Mouse (Mus musculus): ENCODE data around the gene Acyp1. TPM values are rescaled to one million over a fixed set of nuclear protein-coding genes. Genes with fewer than 3 reads are reported as not detected.

Acyp1 gene
- total RNA-seq (2018; cell fraction: chromatin; rRNA removed): 10 to 100 TPM in 1 of 26 experiments, 1 to 10 TPM in 14, not detected in 11; 1.5 to 10.6 (median 4.8) TPM
- total RNA-seq (2018; cell fraction: cytosol; rRNA removed): 10 to 100 TPM in 19 of 26 experiments, 1 to 10 TPM in 7; 7.7 to 20.3 (median 12.9) TPM
- 1 to 10 TPM in 24 of 26 experiments, not detected in 2; 1.2 to 9.1 (median 3.0) TPM for total RNA-seq (2018; cell fraction: nucleus; rRNA removed)
- 16.2 to 19.5 TPM (median 17.8 TPM) in 3 replicates for polyA plus RNA-seq (2018)

GRCm38 (mm10) chr12:85287809-85288485, at the start of gene Acyp1:
Gene Acyp1 (minus strand): TSS chr12:85288438.
- 11% methylated on average over 17 of the region's 21 CpGs for WGBS (ENCODE audit: missing documents)
- no peaks in the 10 kb centered on the region for H3K79me2 ChIP-seq (ENCODE audit: inconsistent target)
- H3K4me3 ChIP-seq (ENCODE audit: inconsistent target): peak within 1 kb of the TSS; percentile 54
- no peaks in the 10 kb centered on the region for H3K36me3 ChIP-seq (ENCODE audit: inconsistent target)
- H3K27ac ChIP-seq: no peak within 1 kb of the TSS

- peaks cover 37% of the 10 kb centered on the region for H3K36me3 ChIP-seq (ENCODE audit: inconsistent target)
- H3K79me2 ChIP-seq (ENCODE audit: inconsistent target): peaks cover 45% of the 10 kb centered on the region
- H3K4me3 ChIP-seq (ENCODE audit: inconsistent target): peak overlapping the region; percentile 57
- peak overlapping the region; percentile 40 for H3K27ac ChIP-seq
- 85% methylated on average over 6 of the region's 6 CpGs for WGBS (ENCODE audit: missing documents)
These were observed 49.5 kb upstream of the Acyp1 start for GRCm38 (mm10) chr12:85337567-85338311.

GRCm38 (mm10) chr12:85330153-85330552, 41.9 kb upstream of the Acyp1 start:
- no peak overlapping the region for H3K4me3 ChIP-seq (ENCODE audit: inconsistent target)
- WGBS (ENCODE audit: missing documents): 59% methylated on average over 7 of the region's 7 CpGs
- H3K27ac ChIP-seq: no peak overlapping the region
- H3K36me3 ChIP-seq (ENCODE audit: inconsistent target): peaks cover 81% of the 10 kb centered on the region
- H3K79me2 ChIP-seq (ENCODE audit: inconsistent target): peaks cover 2% of the 10 kb centered on the region; the same call in 1 of the 2 replicates

GRCm38 (mm10) chr12:85308651-85309050, 20.4 kb upstream of the Acyp1 start:
- Histone ChIP-seq H3K79me2 (ENCODE audit: inconsistent target) (no peaks in the 10 kb centered on the region), H3K4me3 (ENCODE audit: inconsistent target) (no peak overlapping the region), H3K36me3 (ENCODE audit: inconsistent target) (peaks cover 66% of the 10 kb centered on the region), H3K27ac (no peak overlapping the region)
- 90% methylated on average over 3 of the region's 3 CpGs for WGBS (ENCODE audit: missing documents)

- Histone ChIP-seq H3K27ac (peak overlapping the region; percentile 60), H3K4me3 (ENCODE audit: inconsistent target) (no peak overlapping the region), H3K79me2 (ENCODE audit: inconsistent target) (no peaks in the 10 kb centered on the region), H3K36me3 (ENCODE audit: inconsistent target) (peaks cover 75% of the 10 kb centered on the region)
- 44% methylated on average over 14 of the region's 16 CpGs for WGBS (ENCODE audit: missing documents)
These were observed 17.1 kb upstream of the Acyp1 start for GRCm38 (mm10) chr12:85305247-85305892.

- H3K4me3 ChIP-seq (ENCODE audit: inconsistent target): no peak overlapping the region
- peak overlapping the region; percentile 60 for H3K27ac ChIP-seq
- no peaks in the 10 kb centered on the region for H3K79me2 ChIP-seq (ENCODE audit: inconsistent target)
- H3K36me3 ChIP-seq (ENCODE audit: inconsistent target): peaks cover 75% of the 10 kb centered on the region
- WGBS (ENCODE audit: missing documents): 16% methylated on average over 4 of the region's 4 CpGs
These were observed 16.5 kb upstream of the Acyp1 start for GRCm38 (mm10) chr12:85304725-85305124.

- 100% methylated on average over 2 of the region's 2 CpGs for WGBS (ENCODE audit: missing documents)
- no peaks in the 10 kb centered on the region for H3K79me2 ChIP-seq (ENCODE audit: inconsistent target)
- H3K4me3 ChIP-seq (ENCODE audit: inconsistent target): no peak overlapping the region
- no peak overlapping the region for H3K27ac ChIP-seq
- peaks cover 62% of the 10 kb centered on the region for H3K36me3 ChIP-seq (ENCODE audit: inconsistent target)
These were observed 15.0 kb upstream of the Acyp1 start for GRCm38 (mm10) chr12:85303256-85303655.

GRCm38 (mm10) chr12:85298835-85299180, 10.6 kb upstream of the Acyp1 start:
- Histone ChIP-seq H3K27ac (no peak overlapping the region), H3K79me2 (ENCODE audit: inconsistent target) (no peaks in the 10 kb centered on the region), H3K4me3 (ENCODE audit: inconsistent target) (no peak overlapping the region), H3K36me3 (ENCODE audit: inconsistent target) (peaks cover 42% of the 10 kb centered on the region)
- WGBS (ENCODE audit: missing documents): 100% methylated on average over 1 of the region's 1 CpGs

GRCm38 (mm10) chr12:85298127-85298834, 10.0 kb upstream of the Acyp1 start:
- 95% methylated on average over 11 of the region's 11 CpGs for WGBS (ENCODE audit: missing documents)

GRCm38 (mm10) chr12:85297345-85297997, 9.2 kb upstream of the Acyp1 start:
- Histone ChIP-seq H3K36me3 (ENCODE audit: inconsistent target) (peaks cover 29% of the 10 kb centered on the region), H3K4me3 (ENCODE audit: inconsistent target) (no peak overlapping the region), H3K79me2 (ENCODE audit: inconsistent target) (no peaks in the 10 kb centered on the region), H3K27ac (no peak overlapping the region)
- WGBS (ENCODE audit: missing documents): 82% methylated on average over 10 of the region's 10 CpGs

More at GRCm38 (mm10) chr12:85298127-85298834, 10.0 kb upstream of the Acyp1 start:
- Histone ChIP-seq H3K4me3 (ENCODE audit: inconsistent target) (no peak overlapping the region), H3K79me2 (ENCODE audit: inconsistent target) (no peaks in the 10 kb centered on the region), H3K36me3 (ENCODE audit: inconsistent target) (peaks cover 37% of the 10 kb centered on the region), H3K27ac (no peak overlapping the region)

GRCm38 (mm10) chr12:85296915-85297314, 8.7 kb upstream of the Acyp1 start:
- no peak overlapping the region for H3K4me3 ChIP-seq (ENCODE audit: inconsistent target)
- 85% methylated on average over 5 of the region's 5 CpGs for WGBS (ENCODE audit: missing documents)
- H3K36me3 ChIP-seq (ENCODE audit: inconsistent target): peaks cover 23% of the 10 kb centered on the region
- H3K79me2 ChIP-seq (ENCODE audit: inconsistent target): no peaks in the 10 kb centered on the region
- H3K27ac ChIP-seq: no peak overlapping the region

- Histone ChIP-seq H3K27ac (no peak overlapping the region), H3K79me2 (ENCODE audit: inconsistent target) (no peaks in the 10 kb centered on the region), H3K36me3 (ENCODE audit: inconsistent target) (peaks cover 9% of the 10 kb centered on the region; the same call in 1 of the 2 replicates), H3K4me3 (ENCODE audit: inconsistent target) (no peak overlapping the region)
- 100% methylated on average over 2 of the region's 2 CpGs for WGBS (ENCODE audit: missing documents)
These were observed 7.3 kb upstream of the Acyp1 start for GRCm38 (mm10) chr12:85295506-85295905.

- no peaks in the 10 kb centered on the region for H3K79me2 ChIP-seq (ENCODE audit: inconsistent target)
- no peak overlapping the region for H3K4me3 ChIP-seq (ENCODE audit: inconsistent target)
- no peaks in the 10 kb centered on the region for H3K36me3 ChIP-seq (ENCODE audit: inconsistent target)
- H3K27ac ChIP-seq: no peak overlapping the region
These were observed 4.7 kb upstream of the Acyp1 start for GRCm38 (mm10) chr12:85292906-85293305.

- no peak overlapping the region for H3K4me3 ChIP-seq (ENCODE audit: inconsistent target)
- H3K79me2 ChIP-seq (ENCODE audit: inconsistent target): no peaks in the 10 kb centered on the region
- WGBS (ENCODE audit: missing documents): 91% methylated on average over 6 of the region's 6 CpGs
- H3K27ac ChIP-seq: no peak overlapping the region
- no peaks in the 10 kb centered on the region for H3K36me3 ChIP-seq (ENCODE audit: inconsistent target)
These were observed 4.0 kb upstream of the Acyp1 start for GRCm38 (mm10) chr12:85292288-85292687.
